Mouse (Mus musculus): ENCODE results near the gene Olfr1205.

The Olfr1205 gene

DNA sequence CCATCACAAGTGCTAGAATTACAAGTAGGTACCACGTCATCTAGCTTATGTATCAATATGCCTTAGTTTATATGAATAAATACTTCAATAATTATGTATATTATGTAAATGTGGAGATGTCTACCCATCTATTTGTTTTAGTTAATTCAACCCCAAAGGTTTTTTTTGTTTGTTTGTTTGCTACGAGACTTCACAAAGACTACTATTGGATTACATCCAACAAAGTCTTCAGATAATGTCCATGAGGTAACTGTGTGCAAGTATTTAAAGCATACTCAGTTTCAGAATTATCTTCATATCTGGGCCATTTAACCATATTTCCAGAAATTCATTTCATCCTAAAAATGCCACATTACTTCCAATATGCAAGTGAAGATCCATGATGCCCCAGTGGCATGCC lies at the start of gene Olfr1205:
Gene Olfr1205, plus strand, starts transcription at position 301 of the 400 bp plus-strand sequence.
- DNase-seq (ENCODE audit: low read depth, low spot score), result no peak

DNA sequence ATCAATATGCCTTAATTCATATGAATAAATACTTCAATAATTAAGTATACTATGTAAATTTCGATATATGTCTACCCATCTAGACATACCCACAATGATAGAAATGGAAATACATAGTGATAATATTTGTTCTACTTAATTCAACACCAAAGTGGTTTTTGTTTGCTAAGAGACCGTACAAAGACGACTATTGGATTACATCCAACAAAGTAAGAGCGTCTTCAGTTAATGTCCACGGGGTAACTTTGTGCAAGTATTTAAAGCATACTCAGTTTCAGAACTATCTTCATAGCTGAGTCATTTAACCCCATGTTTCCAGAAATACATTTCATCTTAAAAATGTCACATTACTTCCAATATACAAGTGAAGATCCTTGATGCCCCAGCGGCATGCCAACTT lies 36.8 kb upstream of the Olfr1205 start, which contains the start of gene Olfr1201:
Gene Olfr1201, plus strand, starts transcription at position 301 of the 400 bp plus-strand sequence.
- no peak for DNase-seq (ENCODE audit: low read depth, low spot score)

DNA sequence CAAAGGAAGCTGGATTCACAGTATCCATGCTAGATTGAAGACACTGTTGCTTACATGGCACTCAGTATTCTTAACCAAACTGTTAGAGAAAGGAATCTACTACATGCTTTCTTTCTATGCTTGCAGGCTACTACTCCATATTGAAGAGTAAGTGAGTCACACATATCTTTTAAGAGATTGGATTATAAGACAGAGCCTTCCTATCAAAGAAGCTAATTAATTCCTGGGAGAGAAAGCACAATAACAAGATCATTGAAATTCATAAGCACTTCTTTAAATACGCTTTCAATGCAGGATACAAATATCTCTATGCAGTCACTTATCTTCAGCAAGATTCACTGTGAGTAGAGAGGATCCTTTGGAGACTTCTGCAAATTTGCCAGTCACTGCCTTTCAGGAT lies 15.3 kb upstream of the Olfr1205 start, which contains the start of gene Olfr1202:
Gene Olfr1202, plus strand, starts transcription at position 301 of the 400 bp plus-strand sequence.
- no peak for DNase-seq (ENCODE audit: low read depth, low spot score)

DNA sequence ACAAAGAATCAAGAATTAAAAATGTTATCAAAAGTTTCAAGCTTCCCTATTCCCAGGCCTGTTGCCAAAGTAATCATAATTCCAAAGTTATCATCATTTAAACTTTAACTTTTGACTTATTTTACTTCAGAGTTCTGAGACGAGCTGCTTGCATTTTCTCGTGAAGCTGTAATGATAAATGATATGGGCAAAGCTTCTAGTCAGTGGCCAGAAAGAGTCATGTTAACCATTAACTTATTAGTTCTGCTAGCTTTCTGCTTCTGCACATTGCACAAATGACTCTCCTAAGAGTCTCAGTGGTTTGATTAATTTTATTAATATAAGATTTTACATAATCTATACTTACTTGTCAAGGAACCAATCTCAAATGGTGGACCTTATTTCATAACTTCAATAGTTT lies 8.9 kb downstream of the Olfr1205 start:
- no peak for DNase-seq (ENCODE audit: low read depth, low spot score)

DNA sequence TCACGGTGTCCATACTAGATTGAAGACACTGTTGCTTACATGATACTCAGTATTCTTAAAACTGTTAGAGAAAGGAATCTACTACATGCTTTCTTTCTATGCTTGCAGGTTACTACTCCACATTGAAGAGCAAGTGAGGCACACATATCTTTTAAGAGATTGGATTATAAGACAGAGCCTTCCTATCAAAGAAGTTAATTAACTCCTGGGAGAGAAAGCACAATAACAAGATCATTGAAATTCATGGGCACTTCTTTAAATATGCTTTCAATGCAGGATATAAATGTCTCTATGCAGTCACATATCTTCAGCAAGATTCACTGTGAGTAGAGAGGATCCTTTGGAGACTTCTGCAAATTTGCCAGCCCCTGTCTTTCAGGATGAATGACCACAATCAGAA lies 19.5 kb downstream of the Olfr1205 start, which contains the start of gene Olfr1204:
Gene Olfr1204, plus strand, starts transcription at position 301 of the 400 bp plus-strand sequence.
- DNase-seq (ENCODE audit: low read depth, low spot score), result no peak

DNA sequence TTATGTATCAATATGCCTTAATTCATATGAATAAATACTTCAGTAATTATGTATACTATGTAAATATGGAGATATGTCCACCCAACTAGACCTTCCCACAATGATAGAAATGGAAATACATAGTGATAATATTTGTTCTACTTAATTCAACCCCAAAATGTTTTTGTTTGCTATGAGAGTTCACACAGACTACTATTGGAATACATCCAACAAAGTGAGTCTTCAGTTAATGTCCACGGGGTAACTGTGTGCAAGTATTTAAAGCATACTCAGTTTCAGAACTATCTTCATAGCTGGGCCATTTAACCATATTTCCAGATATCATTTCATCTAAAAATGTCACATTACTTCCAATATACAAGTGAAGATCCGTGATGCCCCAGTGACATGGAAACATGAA lies 33.4 kb downstream of the Olfr1205 start, which contains the start of gene Olfr1206:
Gene Olfr1206, plus strand, starts transcription at position 301 of the 400 bp plus-strand sequence.
- no peak for DNase-seq (ENCODE audit: low read depth, low spot score)

Data from A20 (cell line).